Mouse (Mus musculus) heart, embryonic 15.5 days (tissue): ENCODE results near the gene Col26a1. TPM values are rescaled to one million over a fixed set of nuclear protein-coding genes. Genes with fewer than 3 reads are reported as not detected.

Experiments
- ATAC-seq: fragments of 200-750 bp; cut with Nextera tagmentation; replicated peaks from 2 replicates; pipeline ENCODE4 v1.8.0; 2017; ENCODE audit warnings: low read depth, moderate TSS enrichment; ENCODE audit not compliant: insufficient number of reproducible peaks, insufficient read depth, low FRiP score
- H3K27ac ChIP-seq: fragments of 300-500 bp; sonication (generic); 2 replicates; pipeline ENCODE4 v1.5.1; 2015; ENCODE audit warnings: mild to moderate bottlenecking, inconsistent platforms
- H3K27me3 ChIP-seq: fragments of 300-500 bp; sonication (generic); 2 replicates; pipeline ENCODE4 v1.6.1; 2015; ENCODE audit warnings: inconsistent platforms
- H3K36me3 ChIP-seq: fragments of 300-500 bp; sonication (generic); 2 replicates; pipeline ENCODE4 v1.6.1; 2015; ENCODE audit warnings: mild to moderate bottlenecking, inconsistent platforms
- H3K4me1 ChIP-seq: fragments of 300-500 bp; sonication (generic); replicated peaks from 2 replicates; pipeline ENCODE4 v1.6.1; 2015; ENCODE audit warnings: inconsistent platforms
- H3K4me2 ChIP-seq: fragments of 300-500 bp; sonication (generic); 2 replicates; pipeline ENCODE4 v1.6.1; 2015; ENCODE audit warnings: inconsistent platforms, mild to moderate bottlenecking, moderate library complexity
- H3K4me3 ChIP-seq: fragments of 300-500 bp; sonication (generic); 2 replicates; pipeline ENCODE4 v1.5.1; 2015; ENCODE audit warnings: mild to moderate bottlenecking, inconsistent platforms
- H3K9ac ChIP-seq: fragments of 300-500 bp; sonication (generic); 2 replicates; pipeline ENCODE4 v1.6.1; 2015; ENCODE audit warnings: mild to moderate bottlenecking, inconsistent platforms
- H3K9me3 ChIP-seq: fragments of 300-500 bp; sonication (generic); replicated peaks from 2 replicates; pipeline ENCODE4 v1.6.1; 2016; ENCODE audit warnings: inconsistent platforms
- WGBS: fragments of 180-500 bp; shearing (Covaris S2); methylation state at CpG from one replicate; pipeline ENCODE4 v1.1.7; 2015; ENCODE audit warnings: mixed read lengths; 5-methylcytosine and 5-hydroxymethylcytosine counted together
- polyA plus RNA-seq: library from polyadenylated mRNA; unstranded; fragments of >200 nt; fragmentation: Nextera tagmentation; extraction: Ambion mirVana; gene quantifications from 2 replicates; pipeline ENCODE4 v1.2.1, GENCODE M21; 2015

Gene Col26a1
- polyA plus RNA-seq, 1 experiment from 2014 or later, result 13.9 TPM

DNA sequence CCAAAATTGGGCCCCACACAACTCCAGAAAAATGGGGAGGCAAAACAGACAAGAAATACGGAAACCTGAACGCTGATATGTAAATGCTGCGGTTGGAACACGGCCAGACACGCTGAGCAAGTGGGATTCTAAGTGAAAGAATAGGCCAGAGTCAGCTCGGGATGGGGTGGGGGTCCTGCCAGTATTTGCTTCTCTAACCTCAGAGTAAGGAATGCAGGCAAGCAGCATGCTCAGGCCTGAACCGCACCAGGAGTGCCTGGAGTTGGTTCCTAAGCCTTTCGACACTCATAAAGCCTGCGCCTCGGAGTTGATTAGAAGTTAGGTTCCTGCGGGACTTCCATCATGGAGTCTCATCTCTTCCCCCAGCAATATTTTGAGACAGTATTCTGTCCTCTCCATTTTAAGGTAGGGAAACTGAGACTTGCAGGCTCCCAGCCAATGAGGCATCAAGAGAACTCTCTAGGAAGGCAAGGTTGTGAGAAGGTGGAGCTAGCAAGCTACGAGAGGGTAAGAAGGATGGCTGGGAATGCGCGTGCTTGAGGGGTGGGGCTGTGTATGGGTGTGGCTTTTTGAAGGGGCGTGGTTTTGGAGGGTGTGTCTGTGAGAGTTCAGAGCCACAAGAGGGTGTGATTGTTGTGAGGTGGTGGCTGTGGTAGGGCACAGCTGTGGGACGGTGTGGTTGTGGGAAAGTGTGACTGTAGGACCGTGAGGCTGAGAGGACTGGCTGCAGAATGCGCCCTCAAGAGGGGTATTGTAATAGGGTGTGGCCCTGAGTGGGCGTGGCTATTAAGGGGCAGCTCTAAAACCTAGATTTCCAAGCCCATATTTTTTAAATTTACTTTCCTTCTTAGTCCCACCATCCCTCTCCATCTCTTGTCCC, 36.4 kb downstream of the Col26a1 start:
- H3K27ac ChIP-seq, result no peak overlapping the region
- H3K9ac ChIP-seq, result no peak overlapping the region
- H3K4me3 ChIP-seq, result no peak overlapping the region
- H3K4me2 ChIP-seq, result no peak overlapping the region
- H3K36me3 ChIP-seq, result no peaks in the 10 kb centered on the region
- 0 out of 2 replicates have a peak, but pooled peaks have one; percentile 27 for ATAC-seq
- H3K27me3 ChIP-seq, result 0 out of 2 replicates have a peak, but pooled peaks cover 3% of the 10 kb centered on the region
- WGBS, result 76% methylated on average over 19 of the region's 19 CpGs
- H3K9me3 ChIP-seq, result no peaks in the 10 kb centered on the region
- H3K4me1 ChIP-seq, result 0 out of 2 replicates have a peak, but pooled peaks cover 3% of the 10 kb centered on the region

GRCm38 (mm10) chr5:136843930-136844329, 39.1 kb downstream of the Col26a1 start:
- Histone ChIP-seq H3K4me1 (0 out of 2 replicates have a peak, but pooled peaks cover 3% of the 10 kb centered on the region), H3K4me3 (no peak overlapping the region), H3K9ac (no peak overlapping the region), H3K27me3 (0 out of 2 replicates have a peak, but pooled peaks cover 3% of the 10 kb centered on the region), H3K9me3 (no peaks in the 10 kb centered on the region), H3K4me2 (no peak overlapping the region), H3K27ac (no peak overlapping the region), H3K36me3 (no peaks in the 10 kb centered on the region)
- ATAC-seq, result no peak
- WGBS, result 42% methylated on average over 5 of the region's 5 CpGs

DNA sequence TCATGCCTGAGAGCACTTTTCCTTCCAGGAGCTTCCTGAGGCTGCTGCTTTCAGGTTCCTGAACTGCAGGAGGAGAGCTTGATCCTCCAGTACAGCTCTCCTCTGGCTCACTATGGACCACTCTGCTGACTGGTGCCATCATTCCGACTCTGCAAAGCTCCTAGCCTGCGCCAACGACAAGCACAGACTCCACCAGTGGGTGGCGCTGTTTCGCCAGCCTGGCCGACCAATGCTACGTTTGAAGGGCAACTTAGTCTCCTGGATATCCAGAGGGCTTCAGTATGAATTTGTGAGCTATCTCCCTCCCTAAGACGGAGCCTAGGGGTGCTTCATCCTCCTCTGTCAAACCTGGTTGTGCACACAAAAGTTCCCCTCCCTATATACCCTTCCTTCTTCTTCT, 43.0 kb downstream of the Col26a1 start:
- Histone ChIP-seq H3K4me3 (no peak overlapping the region), H3K9ac (no peak overlapping the region), H3K4me2 (no peak overlapping the region), H3K36me3 (no peaks in the 10 kb centered on the region), H3K9me3 (no peaks in the 10 kb centered on the region), H3K27ac (no peak overlapping the region), H3K27me3 (0 out of 2 replicates have a peak, but pooled peaks cover 3% of the 10 kb centered on the region), H3K4me1 (0 out of 2 replicates have a peak, but pooled peaks cover 3% of the 10 kb centered on the region)
- 11% methylated on average over 8 of the region's 8 CpGs for WGBS
- ATAC-seq, result no peak

GRCm38 (mm10) chr5:136833053-136833452, 50.0 kb downstream of the Col26a1 start:
- H3K4me3 ChIP-seq, result no peak overlapping the region
- H3K27ac ChIP-seq, result no peak overlapping the region
- WGBS, result 80% methylated on average over 3 of the region's 3 CpGs
- H3K36me3 ChIP-seq, result no peaks in the 10 kb centered on the region
- no peaks in the 10 kb centered on the region for H3K27me3 ChIP-seq
- no peaks in the 10 kb centered on the region for H3K4me1 ChIP-seq
- no peak overlapping the region for H3K4me2 ChIP-seq
- no peak overlapping the region for H3K9ac ChIP-seq
- no peak for ATAC-seq
- H3K9me3 ChIP-seq, result no peaks in the 10 kb centered on the region

DNA sequence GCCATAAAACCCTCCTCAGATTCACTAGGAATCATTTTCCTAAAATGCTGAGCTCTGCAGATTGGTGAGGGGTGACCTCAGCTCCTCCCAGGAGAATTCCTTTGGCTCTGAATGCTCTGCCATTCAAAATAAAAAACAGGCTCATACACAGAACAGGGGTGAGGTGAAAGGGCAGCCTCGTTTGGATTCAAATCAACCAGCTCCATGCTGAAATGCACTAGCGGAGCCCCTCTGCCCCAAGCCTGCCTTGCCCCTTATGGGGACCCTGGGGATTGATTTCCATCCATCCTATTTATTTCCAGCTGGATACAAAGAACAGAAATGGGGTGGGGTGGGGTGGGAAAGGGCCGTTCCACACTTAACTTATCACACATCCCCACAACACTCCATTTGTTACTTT, 52.9 kb downstream of the Col26a1 start:
- H3K27me3 ChIP-seq, result no peaks in the 10 kb centered on the region
- H3K27ac ChIP-seq, result no peak overlapping the region
- no peak overlapping the region for H3K4me3 ChIP-seq
- H3K4me2 ChIP-seq, result no peak overlapping the region
- H3K9me3 ChIP-seq, result no peaks in the 10 kb centered on the region
- 77% methylated on average over 3 of the region's 3 CpGs for WGBS
- H3K9ac ChIP-seq, result no peak overlapping the region
- no peaks in the 10 kb centered on the region for H3K4me1 ChIP-seq
- H3K36me3 ChIP-seq, result no peaks in the 10 kb centered on the region
- ATAC-seq, result no peak

- no peak overlapping the region for H3K9ac ChIP-seq
- no peaks in the 10 kb centered on the region; the same call in 1 of the 2 replicates for H3K9me3 ChIP-seq
- WGBS, result 80% methylated on average over 8 of the region's 8 CpGs
- H3K27ac ChIP-seq, result no peak overlapping the region
- no peaks in the 10 kb centered on the region for H3K4me1 ChIP-seq
- no peaks in the 10 kb centered on the region for H3K27me3 ChIP-seq
- H3K4me2 ChIP-seq, result no peak overlapping the region
- H3K4me3 ChIP-seq, result no peak overlapping the region
- H3K36me3 ChIP-seq, result no peaks in the 10 kb centered on the region
- no peak for ATAC-seq
Measured at GRCm38 (mm10) chr5:136821971-136822370, 61.0 kb downstream of the Col26a1 start.

DNA sequence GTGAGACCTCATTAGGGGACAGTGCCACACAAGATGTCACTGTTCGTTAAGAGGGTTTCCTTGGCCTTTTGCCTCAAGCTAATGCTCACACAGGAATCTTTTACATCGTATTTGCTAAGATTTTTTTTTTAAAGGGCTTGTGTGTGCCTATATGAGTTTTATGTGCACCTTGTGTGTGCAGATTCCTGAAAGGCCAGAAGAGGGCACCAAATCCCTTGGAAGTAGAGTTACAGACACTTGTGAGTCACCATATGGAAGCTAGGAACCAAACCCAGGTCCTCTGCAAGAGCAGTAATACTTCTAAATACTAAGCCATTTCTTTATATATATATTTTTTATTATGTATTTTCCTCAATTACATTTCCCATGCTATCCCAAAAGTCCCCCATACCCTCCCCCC, 62.1 kb downstream of the Col26a1 start:
- H3K4me1 ChIP-seq, result no peaks in the 10 kb centered on the region
- no peak for ATAC-seq
- WGBS, result 86% methylated on average over 2 of the region's 2 CpGs

DNA sequence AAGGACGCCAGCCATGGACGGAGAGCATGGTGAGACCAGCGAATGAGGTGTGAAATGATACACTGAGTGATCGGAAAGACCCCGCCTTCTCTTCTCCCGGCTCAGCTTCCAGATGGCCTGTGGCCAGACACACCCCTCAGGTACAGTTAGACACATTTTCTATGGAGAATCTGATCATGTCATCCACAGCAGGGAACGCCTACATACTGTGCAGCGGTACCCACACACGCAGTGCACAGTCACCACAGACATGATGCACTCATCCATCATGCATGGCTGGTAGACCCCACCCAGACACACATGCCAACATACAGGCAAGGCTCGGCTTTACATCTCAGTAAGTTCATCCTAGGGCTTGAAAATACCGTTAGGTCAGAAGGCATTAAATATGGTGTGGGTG, 63.3 kb downstream of the Col26a1 start:
- Histone ChIP-seq H3K4me2 (no peak overlapping the region), H3K4me3 (no peak overlapping the region), H3K9ac (no peak overlapping the region), H3K9me3 (no peaks in the 10 kb centered on the region; the same call in 1 of the 2 replicates), H3K27ac (no peak overlapping the region), H3K36me3 (no peaks in the 10 kb centered on the region), H3K27me3 (no peaks in the 10 kb centered on the region), H3K4me1 (no peaks in the 10 kb centered on the region)
- no peak for ATAC-seq
- WGBS, result 60% methylated on average over 11 of the region's 11 CpGs

More for the DNA sequence above, 62.1 kb downstream of the Col26a1 start:
- no peak overlapping the region for H3K4me2 ChIP-seq
- no peak overlapping the region for H3K4me3 ChIP-seq
- no peaks in the 10 kb centered on the region; the same call in 1 of the 2 replicates for H3K9me3 ChIP-seq
- H3K27me3 ChIP-seq, result no peaks in the 10 kb centered on the region
- no peaks in the 10 kb centered on the region for H3K36me3 ChIP-seq
- no peak overlapping the region for H3K9ac ChIP-seq
- no peak overlapping the region for H3K27ac ChIP-seq

GRCm38 (mm10) chr5:136810539-136811374, 72.3 kb downstream of the Col26a1 start:
- Histone ChIP-seq H3K9me3 (no peaks in the 10 kb centered on the region), H3K27me3 (no peaks in the 10 kb centered on the region), H3K4me2 (peak overlapping the region; percentile 65), H3K9ac (no peak overlapping the region; the same call in 1 of the 2 replicates), H3K27ac (peak overlapping the region; percentile 59), H3K36me3 (no peaks in the 10 kb centered on the region), H3K4me1 (peaks cover 26% of the 10 kb centered on the region), H3K4me3 (peak overlapping the region; percentile 35)
- 38% methylated on average over 30 of the region's 30 CpGs for WGBS
- no peak for ATAC-seq

DNA sequence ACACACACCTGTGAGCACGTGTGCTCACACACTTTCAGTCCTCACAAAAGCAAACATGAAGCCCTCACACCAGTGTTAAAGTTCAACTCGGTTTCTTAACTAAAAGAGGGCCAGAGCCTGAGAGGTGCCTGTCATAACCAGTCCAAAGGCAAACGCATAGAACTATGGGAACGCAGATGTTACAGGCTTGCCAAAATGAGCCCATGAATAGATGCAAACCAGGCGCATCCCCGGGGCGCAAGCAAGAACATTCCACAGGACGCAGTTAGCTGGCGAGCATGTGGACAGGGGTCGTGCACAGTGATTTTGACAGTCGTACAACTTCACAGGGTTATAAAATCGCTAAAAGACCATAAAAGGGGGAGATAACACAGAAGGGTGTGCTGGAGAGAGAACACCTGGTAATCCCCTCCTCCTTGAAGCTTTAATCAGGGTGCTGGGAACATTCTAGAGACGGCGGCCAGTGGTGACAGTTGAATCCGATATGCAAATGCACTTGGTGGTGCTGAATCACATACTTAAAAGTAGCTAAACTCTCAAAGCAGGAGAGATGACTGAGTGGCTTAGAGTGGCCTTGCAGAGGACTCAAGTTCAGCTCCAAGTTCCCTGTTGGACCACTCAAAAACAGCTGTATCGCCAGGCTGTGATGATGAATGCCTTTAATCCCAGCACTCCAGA, 76.5 kb downstream of the Col26a1 start:
- 26% methylated on average over 16 of the region's 16 CpGs for whole genome bisulfite sequencing
- Histone ChIP-seq H3K27me3 (peaks cover 5% of the 10 kb centered on the region), H3K9me3 (no peaks in the 10 kb centered on the region), H3K9ac (no peak overlapping the region), H3K4me1 (peaks cover 49% of the 10 kb centered on the region), H3K4me3 (no peak overlapping the region), H3K27ac (peak overlapping the region; percentile 65), H3K36me3 (no peaks in the 10 kb centered on the region), H3K4me2 (0 out of 2 replicates have a peak overlapping the region, but pooled peaks have one; percentile 27)
- ATAC-seq, result peak; percentile 45

GRCm38 (mm10) chr5:136805019-136805418, 78.0 kb downstream of the Col26a1 start:
- no peak for ATAC-seq
- H3K27me3 ChIP-seq, result peaks cover 5% of the 10 kb centered on the region

More at GRCm38 (mm10) chr5:136805019-136805418, 78.0 kb downstream of the Col26a1 start:
- 65% methylated on average over 6 of the region's 6 CpGs for WGBS
- no peaks in the 10 kb centered on the region for H3K36me3 ChIP-seq
- H3K4me3 ChIP-seq, result no peak overlapping the region
- H3K4me1 ChIP-seq, result peaks cover 37% of the 10 kb centered on the region
- H3K9me3 ChIP-seq, result no peaks in the 10 kb centered on the region
- no peak overlapping the region for H3K9ac ChIP-seq
- H3K4me2 ChIP-seq, result no peak overlapping the region
- H3K27ac ChIP-seq, result no peak overlapping the region
